Mouse (Mus musculus) liver, embryonic 14.5 days (tissue): ENCODE measurements around the gene Slc9a5.

Source experiments
- CTCF ChIP-seq: IDR thresholded peaks from 2 replicates; pipeline ENCODE4 v1.5.1; 2016; ENCODE audit warnings: antibody characterized with exemption, low read depth, control low read depth
- EP300 ChIP-seq: IDR thresholded peaks from 2 replicates; pipeline ENCODE4 v1.6.1; 2016; ENCODE audit warnings: antibody characterized with exemption, low read depth

GRCm38 (mm10) chr8:105313622-105314402 lies 34.8 kb upstream of the Slc9a5 start:
- TF ChIP-seq CTCF (0 out of 2 replicates have a peak, but pooled peaks have one; percentile 2), EP300 (no peak)
